Comparison of ENCODE assay signal across 19 mouse cellular contexts in genomic region chr11:8834121-8834520, GRCm38 (mm10).
"Had no signal": no experiment of that assay in that cellular context is flagged by ENCODE, and none has a peak within 500 bp of the region (broad histone marks: within the 10 kb centered on the region; RNA-seq: fewer than 3 reads in every experiment).

No protein-coding gene starts in this region.

- H3K9ac ChIP-seq: intestine, embryonic 15.5 days; liver, embryonic 13.5 days; midbrain, embryonic 13.5 days; neural tube, embryonic 13.5 days; stomach, embryonic 15.5 days had no signal

- H3K36me3 ChIP-seq: intestine, embryonic 15.5 days; liver, embryonic 13.5 days; midbrain, embryonic 10.5 days; midbrain, embryonic 13.5 days; neural tube, embryonic 13.5 days; stomach, embryonic 15.5 days had no signal

- H3K27me3 ChIP-seq: intestine, embryonic 15.5 days; liver, embryonic 13.5 days; megakaryocyte, embryonic 14.5 days; midbrain, embryonic 13.5 days; neural tube, embryonic 13.5 days; stomach, embryonic 15.5 days had no signal

- H3K4me3 ChIP-seq: intestine, embryonic 15.5 days; left cerebral cortex, adult 2 months; liver, embryonic 13.5 days; megakaryocyte, embryonic 14.5 days; midbrain, embryonic 10.5 days; midbrain, embryonic 13.5 days; myocyte; neural tube, embryonic 13.5 days; stomach, embryonic 15.5 days had no signal

- ATAC-seq: intestine, embryonic 15.5 days; midbrain, embryonic 13.5 days; midbrain, embryonic 16.5 days had no signal

- H3K4me2 ChIP-seq: intestine, embryonic 15.5 days; liver, embryonic 13.5 days; midbrain, embryonic 13.5 days; neural tube, embryonic 13.5 days; stomach, embryonic 15.5 days had no signal

- H3K9me3 ChIP-seq: intestine, embryonic 15.5 days; liver, embryonic 13.5 days; midbrain, embryonic 13.5 days; neural tube, embryonic 13.5 days; stomach, embryonic 15.5 days had no signal

- H3K4me1 ChIP-seq: intestine, embryonic 15.5 days; liver, embryonic 13.5 days; megakaryocyte, embryonic 14.5 days; midbrain, embryonic 13.5 days; neural tube, embryonic 13.5 days; stomach, embryonic 15.5 days had no signal

- DNase-seq: kidney, adult 18-20 months; kidney, postnatal 10 days; kidney, postnatal 36 days; layer of hippocampus, postnatal 36 days; liver, embryonic 13.5 days; lung, postnatal 14 days; retina, postnatal 1 day; right cerebral cortex, postnatal 25 days; spleen, adult 18-20 months; thymus, postnatal 25 days had no signal

- H3K27ac ChIP-seq: intestine, embryonic 15.5 days; left cerebral cortex, adult 2 months; liver, embryonic 13.5 days; midbrain, embryonic 10.5 days; midbrain, embryonic 13.5 days; neural tube, embryonic 13.5 days; stomach, embryonic 15.5 days had no signal
